18 mouse cellular contexts compared by ENCODE assay signal in genomic region chr7:136842751-136843150, GRCm38 (mm10). TPM values are rescaled to one million over a fixed set of nuclear protein-coding genes. Genes with fewer than 3 reads are reported as not detected.
DNase-seq lines count a peak whose midpoint lies in the region; TF ChIP-seq lines count a peak whose summit lies in the region.
"Had no signal": no experiment of that assay in that cellular context is flagged by ENCODE, and none has a peak within 500 bp of the region (broad histone marks: within the 10 kb centered on the region; RNA-seq: fewer than 3 reads in every experiment).

No protein-coding gene starts in this region.

- no peaks in the 10 kb centered on the region for H3K27me3 ChIP-seq in heart, adult 2 months (ENCODE audit: control insufficient read depth, insufficient read depth, low read length)
- H3K27me3 ChIP-seq in embryonic facial prominence, embryonic 10.5 days (replicated peaks; ENCODE audit: low read depth, poor library complexity, severe bottlenecking): peaks cover 18% of the 10 kb centered on the region; the same call in 1 of the 2 replicates
- H3K27me3 ChIP-seq: embryonic facial prominence, embryonic 15.5 days had no signal

- peaks cover 5% of the 10 kb centered on the region for H3K36me3 ChIP-seq in heart, adult 2 months (ENCODE audit: control insufficient read depth, insufficient read depth, low read length)
- H3K36me3 ChIP-seq in embryonic facial prominence, embryonic 10.5 days (replicated peaks): no peaks in the 10 kb centered on the region
- H3K36me3 ChIP-seq: embryonic facial prominence, embryonic 13.5 days; embryonic facial prominence, embryonic 15.5 days; forebrain, embryonic 10.5 days; forebrain, embryonic 12.5 days had no signal

- peaks cover 20% of the 10 kb centered on the region for H3K4me1 ChIP-seq in heart, adult 2 months (ENCODE audit: control insufficient read depth, insufficient read depth, low read length)
- H3K4me1 ChIP-seq in embryonic facial prominence, embryonic 10.5 days: peaks cover 51% of the 10 kb centered on the region

- DNase-seq in adrenal gland, adult 8-10 months: peak; percentile 7
- no peak for DNase-seq in adrenal gland, adult 18-20 months (ENCODE audit: low spot score in 2 of 2)
- peak; percentile 79 for DNase-seq in heart, adult 11 months
- no peak for DNase-seq in heart, adult 2 months
- no peak for DNase-seq in embryonic facial prominence, embryonic 10.5 days (ENCODE audit: low spot score)
- peak; percentile 38 for DNase-seq in mesoderm, embryonic 11.5 days (ENCODE audit: low read depth, low spot score)
- DNase-seq in cerebellum, adult 11-12 months: no peak
- DNase-seq: cerebellum, adult 11 months; cerebellum, adult 2 months; cerebellum, adult 9-10 months; cerebellum, postnatal 10 days; cerebellum, postnatal 25 days had no signal

- H3K4me3 ChIP-seq in heart, adult 2 months: no peak overlapping the region
- no peak overlapping the region for H3K4me3 ChIP-seq in embryonic facial prominence, embryonic 10.5 days
- H3K4me3 ChIP-seq: embryonic facial prominence, embryonic 13.5 days; embryonic facial prominence, embryonic 15.5 days; erythroblast, embryonic 14.5 days; forebrain, embryonic 10.5 days; forebrain, embryonic 12.5 days had no signal

- H3K9me3 ChIP-seq in embryonic facial prominence, embryonic 10.5 days: no peaks in the 10 kb centered on the region
- H3K9me3 ChIP-seq: embryonic facial prominence, embryonic 13.5 days; embryonic facial prominence, embryonic 15.5 days; forebrain, embryonic 10.5 days; forebrain, embryonic 12.5 days had no signal

- no peaks in the 10 kb centered on the region for H3K79me2 ChIP-seq in heart, adult 2 months (replicated peaks; ENCODE audit: control insufficient read depth, insufficient read depth, low read length)

- intact Hi-C loops in heart, adult 2 months (cut with DNase I): no loop called here

- 94% methylated on average over 7 of the region's 7 CpGs for WGBS in heart, adult 2 months
- WGBS in embryonic facial prominence, embryonic 10.5 days: 75% methylated on average over 7 of the region's 7 CpGs

- no peak overlapping the region for H3K9ac ChIP-seq in heart, adult 2 months (ENCODE audit: low read depth, low read length)
- H3K9ac ChIP-seq: embryonic facial prominence, embryonic 13.5 days; embryonic facial prominence, embryonic 15.5 days; forebrain, embryonic 12.5 days had no signal

- TF ChIP-seq EP300 in heart, adult 2 months (IDR thresholded peaks at IDR 0.05; ENCODE audit: insufficient read depth, low read depth, low read length): no peak

- no peak overlapping the region; the same call in 1 of the 2 replicates for H3K27ac ChIP-seq in heart, adult 2 months
- H3K27ac ChIP-seq in embryonic facial prominence, embryonic 10.5 days (replicated peaks): peak overlapping the region; percentile 40; the same call in 1 of the 2 replicates
- H3K27ac ChIP-seq: embryonic facial prominence, embryonic 13.5 days; embryonic facial prominence, embryonic 15.5 days; forebrain, embryonic 10.5 days; forebrain, embryonic 12.5 days had no signal

- TF ChIP-seq CTCF in heart, adult 2 months (IDR thresholded peaks at IDR 0.05): no peak

- TF ChIP-seq POLR2A in heart, adult 2 months (IDR thresholded peaks at IDR 0.05; ENCODE audit: insufficient read depth, low read depth, low read length): no peak

RNA-seq across cellular contexts. Expression of gene Mgmt, which starts 51.7 kb away (rescaled TPM):
- total RNA-seq in adrenal gland, adult 8-10 months (2022): 1 to 10 TPM; 3.7 to 5.9 (median 4.7) TPM
- 1 to 10 TPM; 4.2 to 6.9 TPM for total RNA-seq in adrenal gland, adult 18-20 months (2021)
- 1 to 10 TPM; 3.6 to 3.7 TPM for total RNA-seq in heart, adult 2 months (2021)
- 3.7 and 3.8 TPM in 2 replicates for polyA plus RNA-seq in heart, adult 2 months (2012; rRNA removed)
- polyA plus RNA-seq in embryonic facial prominence, embryonic 10.5 days (2016; fragmentation: Nextera tagmentation; extraction: Ambion mirVana): 5.4 and 5.8 TPM in 2 replicates
- total RNA-seq: MEL had no signal

Comparison
In these comparisons a context has a peak if more than half of its experiments do, and no peak if none do; other contexts are left out.
1. DNase-seq: peak in adrenal gland, adult 8-10 months (single experiment), heart, adult 11 months (single experiment) and mesoderm, embryonic 11.5 days (single experiment); none in adrenal gland, adult 18-20 months (0 of 2), heart, adult 2 months (0 of 2), embryonic facial prominence, embryonic 10.5 days (single experiment) and cerebellum, adult 11-12 months (single experiment).